Mouse (Mus musculus) retina, postnatal 1 day (tissue): ENCODE results near the gene Dnaic2.

Experiments
- DNase-seq: peaks from one replicate; pipeline ENCODE4 v3.0.0-alpha.2; 2012

The Dnaic2 gene

DNA sequence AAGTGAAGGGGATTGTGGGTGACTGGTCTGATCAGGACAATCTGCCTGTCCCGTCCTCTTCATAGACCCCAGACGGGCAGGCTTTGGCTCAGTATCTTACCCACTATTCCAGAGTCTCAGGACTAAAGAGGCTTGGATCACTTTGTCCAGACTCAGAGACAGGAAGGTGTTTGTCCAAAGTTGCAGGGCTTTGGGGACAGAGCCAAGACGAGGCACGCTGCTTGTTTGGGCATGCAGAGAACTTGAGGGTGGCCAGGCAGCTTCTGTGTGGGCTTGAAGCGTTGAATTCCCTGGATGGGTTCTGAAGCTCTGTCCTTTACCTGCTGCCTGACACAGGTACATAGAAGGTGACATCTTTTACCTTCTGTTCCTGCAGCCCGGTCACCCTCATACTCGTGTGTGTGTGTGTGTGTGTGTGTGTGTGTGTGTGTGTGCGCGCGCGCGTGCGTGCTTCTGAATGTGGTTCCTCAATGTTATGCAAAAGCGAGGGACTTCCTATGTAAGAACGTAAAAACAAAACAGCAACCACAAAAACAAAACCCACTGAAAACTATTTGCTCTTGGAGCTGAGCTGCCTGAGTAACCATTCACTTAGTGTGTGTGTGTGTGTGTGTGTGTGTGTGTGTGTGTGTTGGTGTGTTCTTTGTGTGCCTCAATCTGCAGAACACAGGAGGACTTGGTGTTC lies 24.8 kb upstream of the Dnaic2 start:
- DNase-seq: no peak

DNA sequence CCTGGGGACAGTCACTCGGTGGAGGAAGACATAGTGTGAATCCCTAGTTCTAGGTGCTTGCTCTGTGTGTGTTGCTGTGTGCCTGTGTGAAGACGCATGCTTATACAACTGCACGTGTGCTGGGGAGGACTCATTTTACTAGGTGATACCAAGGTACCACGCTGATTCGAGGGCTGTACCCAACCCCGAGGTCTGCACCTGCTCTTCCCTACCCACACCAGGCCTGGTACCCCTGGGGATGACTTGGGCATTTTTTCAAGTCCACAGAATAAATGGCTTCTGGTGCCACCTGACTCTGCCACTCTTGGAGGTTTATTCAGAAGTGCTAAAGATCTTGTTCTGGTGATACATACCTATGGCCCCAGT lies 24.2 kb upstream of the Dnaic2 start:
- DNase-seq: no peak

DNA sequence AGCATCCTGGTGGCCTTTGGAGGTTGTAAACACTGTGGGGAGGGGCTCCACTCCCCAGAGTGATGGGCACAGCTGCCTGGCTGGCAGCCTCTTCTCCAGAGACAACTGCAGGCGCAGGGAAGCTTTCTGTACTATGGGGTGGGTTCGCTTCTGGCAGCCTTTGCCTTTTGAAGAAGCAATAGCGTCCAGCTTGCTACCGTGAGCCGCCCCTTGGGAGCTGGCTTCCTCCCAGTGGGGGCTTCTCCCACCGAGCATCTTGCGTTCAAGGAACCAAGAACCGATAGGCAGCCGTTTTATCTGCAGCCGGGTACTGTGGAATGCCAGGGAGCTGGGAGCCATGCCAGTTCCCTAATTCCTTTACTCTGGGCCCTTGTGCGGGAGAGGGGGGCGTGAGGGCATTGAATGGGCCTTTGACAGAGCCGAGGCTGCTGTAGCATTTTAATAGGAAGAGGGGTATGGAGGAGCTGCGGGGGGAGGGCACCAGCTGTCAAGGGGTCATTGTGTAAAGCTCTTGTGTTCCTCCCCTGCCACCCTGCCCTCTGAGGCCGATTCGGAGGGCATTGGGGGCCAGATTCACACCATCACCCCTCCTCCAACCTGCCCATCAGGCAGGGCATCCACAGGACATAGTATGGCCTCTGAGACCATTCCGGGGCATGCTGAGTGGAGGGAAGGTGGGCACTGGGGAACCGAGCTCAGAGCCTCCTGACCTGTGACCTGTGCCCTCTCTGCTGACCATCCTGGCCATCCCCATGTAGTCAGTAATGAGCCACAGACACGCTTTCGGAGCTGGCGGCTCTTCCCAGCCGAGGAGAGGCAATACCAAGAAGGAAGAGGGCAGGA lies 22.9 kb upstream of the Dnaic2 start:
- DNase-seq: peak; percentile 93

DNA sequence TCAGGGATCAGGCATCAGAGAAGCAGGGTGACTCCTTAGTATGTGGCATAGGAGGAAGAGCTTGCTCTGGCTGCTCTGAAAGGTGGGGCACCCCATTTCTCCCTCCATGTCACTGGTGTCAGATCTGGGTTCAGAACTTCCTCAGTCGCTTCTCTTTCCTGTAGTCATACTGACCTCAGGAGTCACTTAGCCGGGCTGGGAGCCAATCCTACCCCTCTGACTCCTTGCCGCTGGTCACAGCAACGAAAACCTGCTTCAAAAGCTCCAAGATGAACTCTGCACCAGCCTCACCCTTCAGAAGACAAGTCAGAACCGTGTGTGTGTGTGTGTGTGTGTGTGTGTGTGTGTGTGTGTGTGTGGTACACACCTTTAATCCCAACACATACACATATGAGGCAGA lies 20.9 kb upstream of the Dnaic2 start:
- DNase-seq: no peak

DNA sequence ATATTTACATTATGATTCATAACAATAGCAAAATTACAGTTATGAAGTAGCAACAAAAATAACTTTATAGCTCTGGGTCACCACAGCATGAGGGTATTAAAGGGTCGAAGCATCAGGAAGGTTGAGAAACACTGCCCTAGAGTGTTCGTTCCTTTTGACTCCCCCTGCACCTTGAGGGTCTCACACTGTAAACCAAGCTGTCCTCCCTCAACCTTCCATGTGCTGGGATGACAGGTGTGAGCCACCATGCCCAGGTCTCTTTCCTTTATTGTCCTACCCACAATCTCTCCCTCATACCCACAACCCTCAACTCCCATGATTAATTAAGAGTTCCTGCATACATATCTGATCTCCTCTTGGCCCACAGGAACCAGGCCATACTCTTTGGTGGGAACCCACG lies 15.8 kb upstream of the Dnaic2 start:
- DNase-seq: no peak

DNA sequence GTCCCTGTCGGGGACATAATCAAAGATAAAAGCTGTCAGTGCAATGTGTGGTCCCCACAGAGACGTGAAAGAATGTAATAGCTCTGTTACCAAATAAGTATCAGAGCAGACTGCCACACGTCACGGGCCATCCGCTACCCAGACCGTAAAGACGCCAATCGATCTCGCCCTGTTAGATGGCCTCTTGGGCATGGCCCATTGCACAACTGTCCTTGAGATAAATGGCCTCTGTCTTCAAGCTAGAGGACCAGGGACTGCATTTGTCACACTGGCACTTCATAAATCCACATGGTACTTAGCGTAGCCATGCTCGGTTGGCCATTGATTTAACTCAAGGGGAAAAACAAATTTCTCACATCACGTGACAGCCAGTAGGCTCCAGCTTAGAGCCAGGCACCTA lies 15.3 kb upstream of the Dnaic2 start:
- DNase-seq: no peak

DNA sequence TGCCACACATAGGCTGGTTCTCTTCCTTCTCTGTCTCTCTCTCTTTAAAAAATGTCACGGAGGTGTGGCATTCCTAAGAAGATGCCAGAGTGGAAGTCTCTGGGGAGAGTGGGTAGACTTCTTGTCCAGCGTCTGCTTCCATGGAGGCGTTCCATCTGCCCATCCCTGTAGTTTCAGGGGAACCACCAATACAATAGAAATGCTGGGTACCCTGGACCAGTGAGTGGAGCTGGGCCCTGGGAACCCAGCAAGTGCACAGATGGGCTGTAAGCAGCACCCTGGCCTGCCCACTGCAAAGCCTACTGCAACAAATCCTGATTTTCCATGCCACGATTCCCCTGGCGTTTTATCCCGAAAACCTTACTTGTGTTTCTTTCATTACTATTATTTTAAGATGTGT lies 12.7 kb upstream of the Dnaic2 start:
- DNase-seq: no peak

DNA sequence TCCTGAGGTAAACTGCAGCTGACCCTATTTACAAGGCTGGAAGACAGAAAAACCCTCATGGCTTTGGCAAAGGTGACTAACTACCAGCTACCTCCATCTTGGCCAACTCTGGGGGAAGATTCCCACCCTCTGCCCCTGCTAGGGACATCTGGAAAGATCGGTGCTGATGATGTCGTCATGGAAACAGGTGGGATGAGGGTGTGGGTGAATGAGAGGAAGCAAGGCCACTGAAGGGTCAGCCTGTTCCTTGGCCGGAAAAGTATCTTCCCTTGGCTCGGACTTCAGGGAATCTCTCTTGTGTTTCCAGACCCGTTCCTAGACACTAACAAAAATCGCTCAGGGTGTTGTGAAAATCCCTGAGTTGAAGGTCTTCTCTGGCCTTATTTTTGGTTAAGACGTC lies 11.7 kb upstream of the Dnaic2 start:
- no peak for DNase-seq

DNA sequence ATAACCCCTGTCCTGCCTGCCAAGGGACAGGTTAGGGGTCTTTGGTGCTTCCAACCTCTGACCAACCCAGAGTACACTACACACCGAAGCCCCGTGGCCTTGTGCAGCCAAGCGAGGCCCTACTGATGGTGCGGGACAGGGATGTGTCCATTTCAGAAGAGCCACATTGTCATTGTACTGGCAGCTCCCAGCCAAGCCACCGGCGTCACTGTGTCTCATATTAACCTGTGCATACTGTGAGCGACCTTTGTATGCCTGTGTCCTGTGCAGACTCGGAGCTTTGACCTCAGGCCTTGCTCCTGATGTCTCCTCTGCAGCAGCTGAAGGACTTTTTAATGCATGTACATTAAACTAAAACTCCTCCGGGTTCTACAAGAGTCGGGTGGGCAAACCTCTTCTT lies 6.7 kb upstream of the Dnaic2 start:
- no peak for DNase-seq

DNA sequence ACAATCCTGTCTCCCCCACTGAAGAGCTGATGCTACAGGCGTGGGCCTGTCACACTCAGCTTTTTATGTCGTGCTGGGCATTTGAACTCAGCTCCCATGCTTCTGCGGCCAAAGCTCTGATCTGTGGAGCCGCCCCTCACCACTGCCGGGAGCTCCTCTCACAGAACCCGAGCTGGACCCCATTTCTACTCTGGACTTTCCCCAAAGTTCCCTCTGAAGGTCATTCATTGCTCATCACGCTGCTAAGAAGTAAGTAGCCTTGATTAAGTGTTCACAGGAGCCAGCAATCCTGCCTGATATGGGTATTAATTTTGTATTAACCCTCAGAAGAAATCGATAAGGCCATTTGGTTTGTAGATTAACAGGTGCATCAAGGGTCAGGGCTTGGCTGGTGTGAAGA lies 4.8 kb upstream of the Dnaic2 start:
- no peak for DNase-seq

DNA sequence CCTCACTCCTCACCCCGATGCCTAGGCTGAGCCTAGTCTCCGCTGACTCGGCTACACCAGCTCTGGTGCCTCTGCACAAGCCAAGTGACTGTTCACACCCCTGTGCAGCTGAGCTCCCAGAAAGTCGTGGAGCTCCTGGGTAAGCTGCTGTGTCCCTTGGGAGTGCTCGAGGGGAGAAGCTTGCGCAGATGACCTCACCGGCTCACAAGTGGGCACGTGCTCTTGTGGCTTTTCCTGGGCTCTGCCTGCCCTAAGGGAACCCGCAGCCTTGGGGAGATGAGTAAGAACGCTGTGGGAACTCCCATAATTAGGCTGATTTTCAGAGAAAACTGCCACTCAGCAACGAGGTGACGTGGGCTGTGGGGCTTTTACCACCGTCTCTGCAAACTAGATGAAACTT lies 4.2 kb upstream of the Dnaic2 start:
- no peak for DNase-seq

DNA sequence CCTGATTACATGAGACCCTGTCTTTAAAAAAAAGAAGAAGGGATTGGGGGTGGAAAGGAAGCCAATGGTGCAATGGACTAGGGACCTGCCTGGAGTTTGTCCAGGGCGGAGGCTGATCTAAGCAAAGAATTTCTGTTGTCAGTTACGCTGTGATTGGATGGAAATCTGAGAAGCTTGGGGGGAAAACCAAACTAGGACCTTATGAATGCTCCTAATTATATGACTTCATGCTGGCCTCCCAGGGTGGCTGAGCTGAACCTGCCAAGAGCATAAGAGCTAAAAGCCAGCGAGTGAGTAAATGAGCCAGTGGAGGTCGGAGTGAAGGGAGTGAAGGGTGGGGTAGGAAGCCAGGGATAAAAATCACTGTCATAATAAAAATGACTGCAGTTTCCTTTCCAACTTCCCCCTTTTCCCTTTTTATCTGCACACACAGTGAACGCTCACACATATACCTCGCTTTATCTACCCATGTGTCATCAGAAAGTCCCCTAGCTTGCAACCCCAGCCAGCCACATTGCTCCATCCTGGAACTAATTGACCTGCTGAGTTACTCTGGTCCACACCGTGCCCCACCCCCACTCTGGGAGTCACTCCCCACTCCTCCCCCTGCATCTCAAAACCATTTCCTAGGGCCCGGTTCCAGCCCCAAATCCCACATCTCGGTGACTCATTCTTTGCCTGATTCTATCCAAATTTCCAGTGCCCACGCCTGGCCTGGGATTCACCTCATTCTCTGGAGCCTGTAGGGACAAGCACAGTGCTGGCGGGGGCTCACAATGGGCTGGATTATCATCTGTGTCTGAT lies 2.2 kb upstream of the Dnaic2 start:
- no peak for DNase-seq

DNA sequence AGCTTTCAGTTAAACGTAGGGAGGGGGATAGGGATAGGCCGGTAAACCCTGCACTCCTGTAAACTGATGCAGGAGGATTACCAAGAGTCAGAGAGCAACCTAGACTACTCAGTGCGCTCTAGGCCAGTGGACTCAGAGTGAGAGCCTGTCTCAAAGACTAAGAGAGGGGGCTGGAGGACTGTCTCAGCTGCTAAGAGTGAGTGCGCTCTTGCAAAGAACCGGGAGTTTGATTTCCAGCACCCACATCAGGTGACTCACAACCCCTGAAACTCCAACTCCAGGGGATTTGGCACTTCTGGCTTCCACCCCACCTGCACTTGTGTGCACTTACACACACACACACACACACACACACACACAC lies 598 bp downstream of the Dnaic2 start:
- DNase-seq: no peak

DNA sequence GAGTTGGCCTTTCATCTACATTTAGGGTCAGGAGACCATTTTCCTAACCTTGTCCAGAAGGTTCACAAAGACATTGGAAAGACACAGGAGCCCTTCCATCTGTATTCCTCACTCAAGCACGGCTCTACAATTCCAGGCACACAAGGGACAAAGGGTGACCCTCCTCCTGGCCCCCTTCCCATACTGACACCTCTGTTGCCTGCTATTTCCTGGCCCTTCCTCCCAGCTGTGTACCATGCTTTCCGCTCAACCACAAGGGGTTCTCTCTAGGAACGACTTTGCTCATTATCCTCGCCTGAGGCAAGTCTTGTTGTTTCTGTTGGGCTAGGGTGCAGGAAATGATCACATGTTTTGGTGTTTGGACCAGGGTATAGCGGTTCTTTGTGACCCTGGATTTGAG lies 1.1 kb downstream of the Dnaic2 start:
- peak; percentile 52 for DNase-seq

DNA sequence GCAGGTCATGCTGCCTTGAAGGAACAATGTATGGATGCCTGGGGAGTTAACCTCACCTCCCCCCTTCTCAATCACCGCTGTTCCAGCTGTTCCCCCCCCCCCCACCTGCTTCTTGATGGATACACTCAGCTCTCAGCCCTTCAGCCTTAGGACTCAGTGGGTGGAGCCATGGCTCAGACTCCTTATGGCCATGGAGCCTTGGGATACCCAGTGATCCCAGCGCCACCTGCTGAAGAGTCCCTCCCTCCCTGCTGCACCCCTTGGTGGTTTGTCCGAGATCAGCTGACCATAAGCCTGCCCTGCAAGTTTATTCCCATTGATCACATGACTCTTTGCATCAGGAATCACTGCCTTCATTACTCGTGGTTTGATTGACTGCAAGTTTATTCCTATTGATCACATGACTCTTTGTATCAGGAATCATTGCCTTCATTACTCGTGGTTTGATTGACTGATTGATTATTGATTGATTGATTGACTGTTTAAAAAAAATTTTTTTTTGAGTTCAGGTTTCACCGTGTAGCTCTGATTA lies 2.7 kb downstream of the Dnaic2 start:
- peak; percentile 58 for DNase-seq

DNA sequence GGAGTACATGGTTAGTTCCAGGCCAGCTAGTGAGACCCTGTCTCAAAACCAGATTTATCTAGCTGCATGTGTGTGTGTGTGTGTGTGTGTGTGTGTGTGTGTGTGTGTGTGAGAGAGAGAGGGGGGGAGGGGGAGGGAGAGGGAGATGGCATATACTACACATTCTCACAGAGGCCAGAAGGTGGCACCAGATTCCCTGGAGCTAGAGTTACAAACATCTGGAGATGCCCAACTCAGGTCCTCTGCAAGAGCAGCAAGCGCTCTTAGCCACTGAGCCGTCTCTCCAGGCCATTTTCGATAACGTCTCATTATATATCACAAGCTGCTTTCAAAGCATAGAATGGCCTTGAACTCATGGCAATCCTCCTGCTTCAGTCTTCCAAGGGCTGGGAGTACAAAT lies 4.5 kb downstream of the Dnaic2 start:
- DNase-seq: no peak

DNA sequence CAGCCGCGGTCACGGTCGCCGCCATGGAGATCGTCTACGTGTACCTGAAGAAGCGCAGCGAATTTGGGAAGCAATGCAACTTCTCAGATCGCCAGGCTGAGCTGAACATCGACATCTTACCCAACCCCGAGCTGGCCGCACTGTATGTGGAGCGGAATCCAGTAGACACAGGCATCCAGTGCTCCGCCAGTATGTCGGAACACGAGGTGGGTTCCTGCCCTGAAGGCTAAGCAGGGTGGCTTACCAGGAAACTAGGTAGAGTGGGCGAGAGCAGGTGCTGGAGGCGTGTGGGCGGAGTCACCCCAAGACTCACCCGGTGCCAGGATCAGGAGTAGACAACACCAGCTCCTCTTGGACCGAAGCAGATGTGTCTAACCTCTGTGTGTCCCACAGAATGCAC lies 5.7 kb downstream of the Dnaic2 start:
- DNase-seq: no peak

DNA sequence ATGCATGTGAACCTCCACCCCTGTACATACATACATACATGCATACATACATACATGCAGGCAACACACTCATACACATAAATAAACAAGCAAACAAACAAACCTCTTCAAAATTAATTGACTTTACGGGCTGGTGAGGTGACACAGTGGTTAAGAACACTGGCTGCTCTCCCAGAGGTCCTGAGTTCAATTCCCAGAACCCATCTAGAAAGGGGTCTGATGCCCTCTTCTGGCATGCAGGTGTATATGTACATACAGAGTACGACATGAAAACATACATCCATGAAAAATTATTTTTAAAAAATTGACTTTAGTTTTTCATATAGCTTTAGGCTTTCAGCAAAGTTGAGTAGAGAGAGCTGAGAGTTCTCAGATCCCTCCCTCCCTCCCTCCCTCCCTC lies 8.9 kb downstream of the Dnaic2 start:
- DNase-seq: no peak

DNA sequence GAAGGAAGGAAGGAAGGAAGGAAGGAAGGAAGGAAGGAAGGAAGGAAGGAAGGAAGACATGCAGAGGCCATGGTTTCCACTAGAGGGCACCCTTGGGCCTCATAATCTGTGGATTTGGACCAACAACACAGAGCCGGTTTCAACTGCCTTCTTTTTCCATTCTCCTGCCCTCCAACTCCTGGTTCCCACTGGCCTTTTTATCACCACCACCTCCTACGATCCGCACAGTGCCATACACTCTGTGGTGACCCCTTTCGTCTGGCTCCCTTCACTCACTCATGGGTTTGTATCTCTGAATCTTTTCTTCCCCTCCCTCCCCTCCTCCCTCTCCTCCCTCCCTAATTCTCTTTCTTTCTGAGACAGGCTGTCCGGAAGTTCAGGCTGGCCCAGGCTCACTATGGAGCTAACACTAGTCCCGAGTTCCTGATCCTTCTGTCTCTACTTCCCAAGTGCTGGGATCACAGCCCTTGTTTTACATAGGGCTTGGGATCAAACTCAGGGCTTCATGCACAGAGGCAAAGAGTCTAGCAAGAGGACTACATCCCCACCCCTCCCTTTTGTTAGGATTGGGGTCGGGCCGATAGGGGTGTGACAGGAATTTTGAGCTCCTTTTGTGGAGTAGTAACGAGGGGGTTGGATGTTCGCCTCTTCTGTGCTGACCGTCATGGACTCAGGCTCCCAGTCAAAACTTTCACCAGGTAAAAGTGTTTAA lies 9.9 kb downstream of the Dnaic2 start:
- peak; percentile 81 for DNase-seq

DNA sequence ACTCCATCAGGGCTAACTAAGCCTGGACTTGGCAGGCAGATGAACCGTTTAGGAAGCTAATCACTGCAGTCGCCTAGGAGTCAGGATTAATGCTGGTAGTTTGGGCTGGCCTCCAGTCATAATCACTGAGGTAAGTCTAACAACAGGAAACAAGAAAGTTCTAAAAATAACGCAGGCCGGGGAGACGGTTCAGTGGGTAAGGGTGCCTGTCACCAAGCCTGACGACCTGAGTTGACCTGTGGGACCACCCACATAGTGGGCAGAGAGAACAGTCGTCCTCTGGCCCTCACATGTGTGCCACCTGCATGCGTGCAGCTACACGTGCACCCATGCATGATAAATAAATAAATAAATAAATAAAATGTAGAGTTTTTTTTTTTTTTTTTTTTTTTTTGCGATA lies 13.4 kb downstream of the Dnaic2 start:
- DNase-seq: peak; percentile 75

DNA sequence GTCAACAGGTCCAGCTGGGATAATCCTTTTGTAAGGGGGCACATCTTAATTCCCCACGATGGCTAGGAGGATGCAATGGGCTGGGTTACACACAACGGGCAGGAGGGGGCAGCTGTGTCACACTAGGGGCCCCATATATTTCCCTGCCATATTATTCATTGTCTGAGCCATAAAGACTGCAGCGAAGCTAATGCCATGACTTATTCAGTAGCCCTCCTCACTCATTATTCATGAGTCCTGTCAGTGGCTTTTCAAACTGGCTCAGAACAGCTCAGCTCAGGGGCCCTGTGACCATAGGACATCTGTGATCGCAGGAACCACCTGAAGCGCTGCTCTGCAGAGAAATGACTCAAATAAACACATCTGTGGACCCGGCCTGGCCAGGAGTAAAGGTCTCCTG lies 14.2 kb downstream of the Dnaic2 start:
- peak; percentile 48 for DNase-seq

DNA sequence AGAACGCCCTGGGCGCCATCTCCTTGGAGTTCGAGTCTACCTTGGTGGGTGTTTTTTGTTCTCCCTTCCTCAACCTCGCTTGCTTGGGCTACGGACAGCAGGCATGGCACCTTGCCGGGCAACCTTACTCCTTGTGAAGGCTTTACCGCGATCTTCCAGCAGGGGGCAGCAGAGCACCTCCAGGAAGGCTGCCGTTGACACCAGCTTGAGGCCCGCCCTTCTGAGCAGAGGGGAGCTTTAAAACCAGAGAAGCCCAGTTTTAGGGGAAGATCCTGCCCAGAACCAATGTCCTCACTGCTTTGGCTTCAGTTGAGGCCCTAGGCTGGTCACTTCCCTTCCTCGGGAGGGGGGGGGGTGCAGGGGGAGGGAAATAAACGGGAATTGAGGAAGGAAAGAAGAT lies 17.9 kb downstream of the Dnaic2 start:
- peak; percentile 92 for DNase-seq

DNA sequence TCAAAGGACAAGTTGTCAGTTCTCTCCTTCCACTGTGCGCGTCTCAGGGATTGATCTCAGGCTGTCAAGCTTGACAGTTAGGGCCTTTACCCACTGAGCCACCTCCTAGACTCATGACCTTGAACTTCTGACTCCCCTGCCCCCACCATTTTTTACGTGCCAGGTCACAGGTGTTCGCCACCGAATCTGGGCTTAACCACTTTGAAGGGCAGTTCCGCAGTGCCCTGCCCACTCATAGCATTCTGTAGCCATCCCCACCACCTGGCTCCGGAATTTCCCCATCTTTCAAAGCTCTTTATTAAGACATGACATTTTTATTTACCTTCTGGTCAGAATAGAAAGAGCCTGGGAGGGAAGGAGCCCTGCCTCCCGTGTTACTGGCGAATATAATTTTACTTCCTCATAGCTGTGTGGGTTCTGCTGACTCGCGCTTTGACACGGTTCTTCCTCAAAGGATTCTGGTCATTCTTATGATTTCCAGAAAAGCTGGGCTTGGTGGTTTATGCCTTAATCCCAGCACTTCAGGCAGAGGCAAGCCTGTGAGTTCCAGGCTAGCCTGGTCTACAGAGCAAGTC lies 20.4 kb downstream of the Dnaic2 start:
- DNase-seq: no peak
